Mouse (Mus musculus) small intestine, adult 2 months (tissue): ENCODE measurements around the gene Plcb2. TPM values are rescaled to one million over a fixed set of nuclear protein-coding genes. Genes with fewer than 3 reads are reported as not detected.

Experiments
- H3K27ac ChIP-seq: fragments of 200-500 bp; 2 replicates; pipeline ENCODE4 v1.5.1; 2012; ENCODE audit warnings: low read depth, low read length, control low read depth, inconsistent platforms; ENCODE audit not compliant: insufficient read depth
- H3K27me3 ChIP-seq: fragments of 200-500 bp; 2 replicates; pipeline ENCODE4 v1.6.1; 2012; ENCODE audit warnings: mild to moderate bottlenecking, moderate library complexity, low read length, inconsistent platforms; ENCODE audit not compliant: control insufficient read depth, insufficient read depth
- H3K36me3 ChIP-seq: fragments of 200-500 bp; 2 replicates; pipeline ENCODE4 v1.6.1; 2012; ENCODE audit warnings: mild to moderate bottlenecking, low read length, control low read depth, inconsistent platforms; ENCODE audit not compliant: control insufficient read depth, insufficient read depth
- H3K4me1 ChIP-seq: fragments of 200-500 bp; 2 replicates; pipeline ENCODE4 v1.6.1; 2012; ENCODE audit warnings: low read length, inconsistent platforms, mixed read lengths; ENCODE audit not compliant: control insufficient read depth, insufficient read depth, insufficient read length
- H3K4me3 ChIP-seq: fragments of 200-500 bp; 2 replicates; pipeline ENCODE4 v1.5.1; 2012; ENCODE audit warnings: low read depth, mild to moderate bottlenecking, control low read depth, inconsistent platforms, low read length, moderate library complexity
- CTCF ChIP-seq: fragments of 200-500 bp; IDR thresholded peaks from 2 replicates; pipeline ENCODE4 v1.5.1; 2012; ENCODE audit warnings: low read depth, mild to moderate bottlenecking, control low read depth, inconsistent platforms, low read length, moderate library complexity, mixed read lengths; ENCODE audit not compliant: insufficient replicate concordance, insufficient read length; ENCODE audit errors: extremely low read depth
- POLR2A ChIP-seq: fragments of 200-500 bp; IDR thresholded peaks from 2 replicates; pipeline ENCODE4 v1.6.1; 2012; ENCODE audit warnings: low read depth, mild to moderate bottlenecking, control low read depth, inconsistent platforms, low read length, moderate library complexity
- WGBS: fragments of 180-500 bp; shearing (Covaris S2); methylation state at CpG from one replicate; pipeline ENCODE4 v1.1.7; 2018; 5-methylcytosine and 5-hydroxymethylcytosine counted together
- polyA plus RNA-seq: library from polyadenylated mRNA; depleted of rRNA; stranded (reverse); fragments of >200 nt; gene quantifications from 2 replicates; pipeline ENCODE4 v1.2.3, GENCODE M21; 2012

Plcb2 gene
- polyA plus RNA-seq, 1 experiment = 6.2 TPM

DNA sequence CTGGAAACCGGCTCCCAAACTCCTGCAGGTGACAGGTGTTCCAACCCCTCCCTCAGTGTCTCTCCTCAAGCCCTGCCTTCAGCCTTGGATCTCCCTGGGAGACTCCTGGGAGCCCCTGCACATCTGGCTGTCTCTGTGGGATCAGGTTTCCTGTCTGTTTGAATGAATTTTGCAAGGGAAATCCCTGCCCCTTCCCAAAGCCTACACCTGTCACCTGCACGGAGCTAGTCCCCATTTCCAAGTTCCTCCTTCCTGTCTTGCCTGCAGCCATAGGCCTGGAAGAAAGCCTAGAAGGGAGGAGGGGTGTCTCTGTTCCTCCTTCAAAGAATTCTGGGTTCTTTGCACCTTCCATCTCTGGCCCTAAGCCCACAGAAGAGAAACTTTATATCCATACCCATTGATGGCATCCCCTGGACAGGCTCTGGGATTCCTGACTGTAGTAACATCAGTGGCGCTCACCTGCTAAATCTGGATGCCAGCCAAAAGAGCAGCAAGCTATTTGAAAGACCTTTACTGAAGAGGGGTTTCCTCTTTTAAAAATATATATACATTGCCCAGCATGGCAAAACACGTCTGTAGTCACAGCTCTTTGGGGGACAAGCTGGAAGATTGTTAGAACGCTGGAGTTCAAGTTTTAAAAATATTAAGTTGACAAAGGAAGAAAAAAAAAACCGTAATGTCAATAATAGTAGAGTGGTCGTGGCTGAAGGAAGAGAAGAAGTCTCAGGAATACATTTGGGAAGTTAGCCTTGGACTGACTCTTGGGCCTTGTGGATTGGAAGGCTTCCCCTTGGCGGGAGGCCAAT is 1.8 kb upstream of the Plcb2 start:
- 21% methylated on average over 8 of the region's 8 CpGs for WGBS
- Histone ChIP-seq H3K36me3 (no peaks in the 10 kb centered on the region), H3K4me1 (peaks cover 3% of the 10 kb centered on the region; the same call in 1 of the 2 replicates), H3K27ac (no peak overlapping the region), H3K4me3 (no peak overlapping the region), H3K27me3 (no peaks in the 10 kb centered on the region)
- TF ChIP-seq POLR2A (no peak), CTCF (no peak)

GRCm38 (mm10) chr2:118729194-118729593 is 956 bp upstream of the Plcb2 start:
- Histone ChIP-seq H3K27ac (0 out of 2 replicates have a peak overlapping the region, but pooled peaks have one; percentile 23), H3K27me3 (no peaks in the 10 kb centered on the region), H3K4me1 (peaks cover 3% of the 10 kb centered on the region; the same call in 1 of the 2 replicates), H3K4me3 (no peak overlapping the region), H3K36me3 (no peaks in the 10 kb centered on the region)
- 41% methylated on average over 4 of the region's 4 CpGs for WGBS
- no peak for TF ChIP-seq CTCF
- TF ChIP-seq POLR2A = no peak

DNA sequence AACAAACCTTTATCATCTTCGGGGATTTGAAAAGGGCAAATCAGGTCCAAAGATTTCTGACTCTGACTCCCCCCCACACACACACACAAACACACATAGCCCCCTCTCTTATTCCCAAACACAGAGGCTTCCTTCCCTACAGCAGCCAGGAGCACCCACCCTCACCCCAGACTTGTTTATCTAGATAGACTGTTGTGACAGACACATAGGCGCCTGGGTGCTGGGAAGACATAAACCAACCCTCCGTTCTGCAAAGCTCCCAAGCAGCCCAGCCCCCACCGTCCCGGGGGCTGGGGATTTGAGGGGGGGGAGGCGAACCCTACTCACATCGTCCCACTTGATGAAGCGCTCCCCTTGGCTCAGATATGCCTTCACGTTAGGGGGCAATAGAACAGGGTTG is 327 bp downstream of the Plcb2 start:
- no peaks in the 10 kb centered on the region for H3K27me3 ChIP-seq
- WGBS = 40% methylated on average over 9 of the region's 9 CpGs
- H3K27ac ChIP-seq = peak overlapping the region; percentile 23
- TF ChIP-seq CTCF (no peak), POLR2A (no peak)
- H3K4me3 ChIP-seq = peak overlapping the region; percentile 50
- H3K4me1 ChIP-seq = peaks cover 3% of the 10 kb centered on the region; the same call in 1 of the 2 replicates
- no peaks in the 10 kb centered on the region for H3K36me3 ChIP-seq

DNA sequence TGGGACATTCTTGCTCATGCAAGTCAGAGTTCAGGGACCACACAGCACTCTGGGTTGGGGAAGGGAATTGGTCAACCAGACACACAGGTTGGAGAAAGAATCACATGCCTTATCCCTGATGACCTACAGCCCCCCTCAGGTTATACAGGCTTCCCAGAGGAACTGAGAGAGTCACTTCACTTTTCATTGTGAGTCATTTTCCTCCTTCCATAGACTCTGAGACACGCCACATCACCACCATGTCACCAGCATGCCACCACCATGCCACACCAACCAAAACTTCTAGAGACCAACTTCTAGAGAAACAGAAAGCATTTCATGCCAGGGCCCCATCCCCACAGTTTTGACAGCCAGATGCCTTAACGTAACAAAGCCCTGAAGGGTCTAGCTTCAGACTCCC is 1.4 kb downstream of the Plcb2 start:
- 87% methylated on average over 2 of the region's 2 CpGs for WGBS
- Histone ChIP-seq H3K27ac (no peak overlapping the region; the same call in 1 of the 2 replicates), H3K4me3 (no peak overlapping the region)

DNA sequence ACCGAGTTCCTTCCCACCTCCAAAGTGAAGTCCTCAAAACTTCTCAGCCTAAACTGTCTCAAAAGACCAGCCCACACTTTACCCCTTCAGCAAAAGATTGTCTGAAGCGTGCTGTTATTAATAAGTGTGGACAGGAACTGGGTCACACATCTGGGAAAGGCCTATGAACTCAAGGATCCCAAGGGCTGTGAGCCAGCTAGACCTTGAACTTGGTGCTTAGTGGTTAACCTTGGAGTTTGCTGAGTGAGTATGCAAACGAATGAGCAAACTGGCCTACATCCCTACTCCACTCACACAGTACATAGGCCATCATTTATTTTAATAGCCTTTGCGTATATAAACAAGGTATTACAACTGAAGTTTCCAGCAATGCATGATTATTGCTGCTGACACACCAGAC is 2.7 kb downstream of the Plcb2 start:
- TF ChIP-seq CTCF (no peak), POLR2A (no peak)
- Histone ChIP-seq H3K36me3 (no peaks in the 10 kb centered on the region), H3K4me3 (no peak overlapping the region), H3K27me3 (0 out of 2 replicates have a peak, but pooled peaks cover 4% of the 10 kb centered on the region), H3K27ac (no peak overlapping the region), H3K4me1 (peaks cover 3% of the 10 kb centered on the region; the same call in 1 of the 2 replicates)
- WGBS = 58% methylated on average over 4 of the region's 4 CpGs

More for the DNA sequence above, 1.4 kb downstream of the Plcb2 start:
- H3K36me3 ChIP-seq = no peaks in the 10 kb centered on the region
- H3K27me3 ChIP-seq = 0 out of 2 replicates have a peak, but pooled peaks cover 4% of the 10 kb centered on the region
- peaks cover 3% of the 10 kb centered on the region; the same call in 1 of the 2 replicates for H3K4me1 ChIP-seq
- TF ChIP-seq POLR2A (no peak), CTCF (no peak)

DNA sequence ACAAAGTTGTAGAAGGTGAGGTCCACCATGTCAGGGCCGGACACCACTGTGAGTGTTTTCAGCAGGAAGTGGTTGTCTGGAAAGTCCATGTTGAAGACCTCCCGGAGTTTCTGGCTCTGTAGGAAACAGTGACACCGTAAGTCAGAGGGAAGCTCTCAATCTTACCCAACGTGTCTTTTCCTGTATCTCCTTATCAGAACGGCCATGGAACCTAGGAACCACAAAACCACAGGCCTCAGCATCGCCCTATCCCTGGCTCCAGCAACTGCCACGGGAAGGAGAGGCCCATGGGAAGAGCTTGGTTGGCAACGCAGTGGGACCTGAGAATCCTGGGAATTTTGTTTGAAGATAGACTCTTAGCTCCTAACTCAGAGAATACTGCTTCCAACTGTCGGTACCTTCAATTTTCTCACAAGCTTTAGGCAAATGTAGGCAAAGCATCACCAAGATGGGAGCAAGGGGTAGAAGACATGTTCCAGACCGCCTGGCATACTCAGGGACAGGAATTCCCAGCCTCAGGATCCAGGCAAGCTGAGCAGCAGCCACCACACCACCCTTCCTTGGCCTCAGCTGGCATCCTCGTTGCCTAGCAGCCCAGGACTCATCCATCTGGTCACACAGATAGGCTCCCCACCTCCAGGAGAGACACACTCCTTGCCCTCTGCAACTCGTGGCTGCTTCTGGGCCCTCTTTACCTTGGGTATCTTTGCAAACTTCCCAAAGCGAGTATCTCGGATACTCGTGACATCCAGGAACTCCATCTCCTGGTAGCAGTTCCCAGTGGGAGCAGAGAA is 4.3 kb downstream of the Plcb2 start:
- 0 out of 2 replicates have a peak, but pooled peaks cover 4% of the 10 kb centered on the region for H3K27me3 ChIP-seq

GRCm38 (mm10) chr2:118716677-118717076 is 11.6 kb downstream of the Plcb2 start:
- Histone ChIP-seq H3K27ac (no peak overlapping the region), H3K36me3 (no peaks in the 10 kb centered on the region), H3K4me1 (no peaks in the 10 kb centered on the region), H3K27me3 (0 out of 2 replicates have a peak, but pooled peaks cover 3% of the 10 kb centered on the region), H3K4me3 (no peak overlapping the region)
- 86% methylated on average over 5 of the region's 5 CpGs for WGBS
- TF ChIP-seq CTCF (no peak), POLR2A (no peak)

More for the DNA sequence above, 4.3 kb downstream of the Plcb2 start:
- TF ChIP-seq CTCF (no peak), POLR2A (no peak)
- no peaks in the 10 kb centered on the region for H3K4me1 ChIP-seq
- H3K4me3 ChIP-seq = no peak overlapping the region
- WGBS = 73% methylated on average over 15 of the region's 15 CpGs
- no peak overlapping the region for H3K27ac ChIP-seq
- H3K36me3 ChIP-seq = no peaks in the 10 kb centered on the region
